Mouse (Mus musculus): Measurements from ENCODE around the gene C1s1.

DNA sequence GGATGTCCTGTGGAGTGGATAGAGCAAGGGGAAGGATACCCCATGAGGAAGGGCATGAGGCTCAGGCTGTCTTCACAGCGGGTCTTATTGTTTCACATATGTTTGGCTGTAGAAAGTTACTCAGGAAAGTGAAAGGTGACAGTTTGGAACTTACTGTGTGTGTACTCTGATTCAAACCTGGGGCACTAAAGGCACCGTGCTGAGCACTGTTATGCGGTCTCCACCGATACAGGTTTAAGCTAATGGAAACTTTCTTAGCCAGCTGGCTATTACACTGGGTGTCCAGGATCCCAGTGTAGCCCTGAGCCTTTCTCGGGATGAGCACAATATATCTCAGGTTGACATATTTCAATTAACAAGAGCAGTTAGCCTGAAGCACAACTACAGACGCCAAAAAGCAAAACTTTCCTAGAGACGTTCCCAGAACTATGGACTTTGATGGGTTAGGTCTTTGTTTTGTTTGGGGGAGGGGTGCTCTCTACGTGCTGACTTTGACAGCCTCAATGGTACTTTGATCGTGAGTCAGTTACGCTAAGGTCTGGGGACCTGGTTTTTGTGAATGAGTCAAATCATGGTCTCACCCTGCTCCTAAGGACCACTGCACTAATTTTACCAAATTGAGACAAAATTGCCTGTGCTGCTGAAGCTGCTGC is 42.1 kb downstream of the C1s1 start:
- no peak for TF ChIP-seq POLR2A (IDR thresholded peaks at IDR 0.05; ENCODE audit: extremely low read depth, insufficient read depth, low read length)
- TF ChIP-seq CTCF (IDR thresholded peaks at IDR 0.05; ENCODE audit: extremely low read depth, insufficient read depth, low read length): no peak
